In the genomic region with DNA sequence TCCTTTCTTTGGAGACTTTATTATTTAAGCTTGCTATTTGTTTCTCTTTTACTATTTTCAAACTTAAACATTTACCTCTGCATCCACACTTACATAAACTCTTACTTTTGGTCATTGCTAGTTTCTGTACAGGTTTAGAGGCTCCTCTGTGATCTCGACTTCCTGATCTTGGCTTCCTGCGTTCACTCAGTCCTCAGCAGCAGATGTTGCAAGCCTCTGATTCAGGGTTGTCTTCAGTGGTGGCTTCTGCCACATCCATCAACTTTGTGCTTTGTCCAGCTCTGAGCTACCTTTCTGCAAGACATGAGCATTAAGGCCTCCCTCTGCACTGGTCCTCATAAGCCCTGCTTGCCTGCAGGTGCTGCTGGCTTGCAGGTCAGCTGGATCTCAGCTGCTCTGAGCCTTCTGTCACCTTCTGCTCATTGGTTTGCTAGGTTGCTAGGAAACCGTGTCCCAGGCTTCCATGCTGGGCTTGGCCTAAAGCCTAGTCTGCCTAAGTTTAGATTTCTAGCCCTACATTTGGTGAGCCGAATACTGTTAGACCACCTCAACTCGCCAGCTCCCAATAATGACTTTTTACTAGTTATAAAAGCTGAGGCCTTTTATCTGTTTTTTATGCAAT, we compare ENCODE assay signal across 9 mouse cellular contexts. TPM values are rescaled to one million over a fixed set of nuclear protein-coding genes. Genes with fewer than 3 reads are reported as not detected.
A peak's percentile ranks its signal among the peaks of the same experiment; 100 is the strongest.
DNase-seq lines count a peak whose midpoint lies in the region; ATAC-seq and TF ChIP-seq lines count a peak whose summit lies in the region.
"Had no signal": no experiment of that assay in that cellular context is flagged by ENCODE, and none has a peak within 500 bp of the region (broad histone marks: within the 10 kb centered on the region; RNA-seq: fewer than 3 reads in every experiment).

No protein-coding gene starts in this region.

- 69% methylated on average over 5 of the region's 5 CpGs for WGBS in heart, embryonic 11.5 days (ENCODE audit: insufficient replicate concordance)

- H3K4me1 ChIP-seq in heart, embryonic 11.5 days (ENCODE audit: control insufficient read depth, insufficient read depth, low read length) = no peaks in the 10 kb centered on the region

- no peak overlapping the region for H3K27ac ChIP-seq in heart, embryonic 11.5 days (ENCODE audit: low read depth, low read length)
- peak overlapping the region; percentile 56 for H3K27ac ChIP-seq in left cerebral cortex, adult 2 months

- H3K9me3 ChIP-seq in heart, embryonic 11.5 days (replicated peaks; ENCODE audit: control insufficient read depth, low read length) = no peaks in the 10 kb centered on the region

- no peak for TF ChIP-seq CTCF in left cerebral cortex, adult 2 months (IDR thresholded peaks at IDR 0.05)

- H3K9ac ChIP-seq in heart, embryonic 11.5 days (ENCODE audit: low read depth, low read length) = no peak overlapping the region

- intact Hi-C loops in heart, postnatal 10 days (cut with DNase I) = no loop called here
- intact Hi-C loops in left cerebral cortex, adult 2 months (cut with DNase I) = loop anchor here (10.0 kb wide), 1 partner anchor 332 kb away; no protein-coding TSS in a partner anchor

- no peaks in the 10 kb centered on the region for H3K27me3 ChIP-seq in heart, embryonic 11.5 days (ENCODE audit: control insufficient read depth, insufficient read depth, low read length)

- DNase-seq in heart, postnatal 10 days = peak; percentile 38 to 47
- peak in 1 of 2 experiments; percentile 14 for DNase-seq in left cerebral cortex, adult 2 months (ENCODE audit: extremely low spot score in 1 of 2, low spot score in 2 of 2)
- DNase-seq in telencephalon, adult 2 months (ENCODE audit: low read depth, low spot score) = peak; percentile 46
- no peak for DNase-seq in adrenal gland, adult 2 months
- no peak for DNase-seq in kidney, postnatal 4 days
- no peak for DNase-seq in Muller cell, postnatal 12 days (ENCODE audit: inconsistent ontology term)
- DNase-seq: kidney, adult 18-20 months had no signal

- ATAC-seq in heart, embryonic 11.5 days (replicated peaks; ENCODE audit: insufficient number of reproducible peaks, low FRiP score, low TSS enrichment) = no peak
- ATAC-seq in common myeloid progenitor, adult 5-6 weeks (replicated peaks; ENCODE audit: low read depth, poor library complexity, severe bottlenecking) = peak; percentile 65

- H3K36me3 ChIP-seq in heart, embryonic 11.5 days (ENCODE audit: control insufficient read depth, insufficient read depth, low read length) = no peaks in the 10 kb centered on the region

- no peak overlapping the region for H3K4me2 ChIP-seq in heart, embryonic 11.5 days

- no peak overlapping the region for H3K4me3 ChIP-seq in heart, embryonic 11.5 days (ENCODE audit: low read depth, low read length)
- no peak overlapping the region for H3K4me3 ChIP-seq in left cerebral cortex, adult 2 months

RNA-seq across cellular contexts. Expression of a gene that starts 8.8 kb away (rescaled TPM):
- total RNA-seq in heart, postnatal 10 days (2021) = 1 to 10 TPM; 1.8 to 2.3 TPM
- 0.18 and 0.53 TPM in 2 replicates for polyA plus RNA-seq in heart, embryonic 11.5 days (2014; fragmentation: Nextera tagmentation; extraction: Ambion mirVana)
- total RNA-seq in common myeloid progenitor, adult 5-6 weeks (2017) = 104 and 153 TPM in 2 replicates
- under 1 TPM; 0.38 to 0.40 TPM for total RNA-seq in left cerebral cortex, adult 2 months (2021)
- 1 to 10 TPM; 3.1 TPM for total RNA-seq in adrenal gland, adult 2 months (2021)
- polyA plus RNA-seq in adrenal gland, adult 2 months (2012; rRNA removed) = 1.4 TPM in 2 replicates

RNA-seq across cellular contexts. Expression of a gene that starts 20.1 kb away (rescaled TPM):
- under 1 TPM in 1 of 2 experiments, not detected in 1; 0.29 TPM for total RNA-seq in heart, postnatal 10 days (2021)
- not detected in 2 replicates for polyA plus RNA-seq in heart, embryonic 11.5 days (2014; fragmentation: Nextera tagmentation; extraction: Ambion mirVana)
- total RNA-seq in common myeloid progenitor, adult 5-6 weeks (2017) = 0.27 and 1.0 TPM in 2 replicates
- total RNA-seq in left cerebral cortex, adult 2 months (2021) = under 1 TPM in 1 of 2 experiments, not detected in 1; 0.40 TPM
- total RNA-seq in adrenal gland, adult 2 months (2021) = 1 to 10 TPM in 1 of 2 experiments, under 1 TPM in 1; 0.86 to 1.3 TPM
- polyA plus RNA-seq in adrenal gland, adult 2 months (2012; rRNA removed) = 0.07 and 0.13 TPM in 2 replicates

Comparison
In these comparisons a context has a peak if more than half of its experiments do, and no peak if none do; other contexts are left out.
1. DNase-seq: peak in heart, postnatal 10 days (2 of 2) and telencephalon, adult 2 months (single experiment); none in adrenal gland, adult 2 months (single experiment), kidney, postnatal 4 days (0 of 2) and Muller cell, postnatal 12 days (single experiment).
2. RNA of a gene that starts 8.8 kb away (total RNA-seq): 104 to 153 TPM in common myeloid progenitor, adult 5-6 weeks; 3.1 TPM in adrenal gland, adult 2 months, 1.8 to 2.3 TPM in heart, postnatal 10 days and 0.38 to 0.40 TPM in left cerebral cortex, adult 2 months; every median in the first group is over 10 times any median in the second.